Mouse (Mus musculus): Measurements from ENCODE around the gene Hyal2.

The Hyal2 gene

DNA sequence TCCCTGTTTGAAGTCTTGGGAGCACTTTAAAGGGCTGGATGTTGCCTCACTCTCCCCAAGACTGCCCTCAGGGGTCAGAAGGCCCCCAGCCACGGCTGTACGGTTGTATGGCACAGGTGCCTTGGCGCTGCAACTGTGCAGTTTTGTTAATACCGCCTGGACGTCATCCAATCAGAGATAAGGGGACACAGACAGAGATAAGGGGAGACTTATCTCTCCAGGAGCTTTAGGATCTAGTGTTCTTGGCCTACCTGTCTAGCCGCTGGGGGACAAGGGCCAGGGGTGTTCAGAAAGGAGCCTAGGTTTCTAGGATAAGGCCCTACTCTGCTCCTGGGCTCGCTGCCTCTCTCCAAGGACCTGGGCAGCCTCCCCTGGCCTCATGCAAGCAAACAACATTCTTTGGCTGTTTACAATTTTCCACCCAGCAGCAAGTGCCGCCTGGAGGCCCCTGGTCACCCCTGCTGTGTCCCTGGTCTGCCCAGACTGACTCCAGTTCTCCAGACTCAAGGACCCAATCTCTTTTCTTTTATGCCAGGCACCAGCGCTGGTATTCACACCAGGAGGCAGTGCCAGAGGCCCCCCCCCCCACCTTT, 40.0 kb downstream of the Hyal2 start:
- ATAC-seq (ENCODE audit: insufficient number of reproducible peaks, low FRiP score, low TSS enrichment): no peak

DNA sequence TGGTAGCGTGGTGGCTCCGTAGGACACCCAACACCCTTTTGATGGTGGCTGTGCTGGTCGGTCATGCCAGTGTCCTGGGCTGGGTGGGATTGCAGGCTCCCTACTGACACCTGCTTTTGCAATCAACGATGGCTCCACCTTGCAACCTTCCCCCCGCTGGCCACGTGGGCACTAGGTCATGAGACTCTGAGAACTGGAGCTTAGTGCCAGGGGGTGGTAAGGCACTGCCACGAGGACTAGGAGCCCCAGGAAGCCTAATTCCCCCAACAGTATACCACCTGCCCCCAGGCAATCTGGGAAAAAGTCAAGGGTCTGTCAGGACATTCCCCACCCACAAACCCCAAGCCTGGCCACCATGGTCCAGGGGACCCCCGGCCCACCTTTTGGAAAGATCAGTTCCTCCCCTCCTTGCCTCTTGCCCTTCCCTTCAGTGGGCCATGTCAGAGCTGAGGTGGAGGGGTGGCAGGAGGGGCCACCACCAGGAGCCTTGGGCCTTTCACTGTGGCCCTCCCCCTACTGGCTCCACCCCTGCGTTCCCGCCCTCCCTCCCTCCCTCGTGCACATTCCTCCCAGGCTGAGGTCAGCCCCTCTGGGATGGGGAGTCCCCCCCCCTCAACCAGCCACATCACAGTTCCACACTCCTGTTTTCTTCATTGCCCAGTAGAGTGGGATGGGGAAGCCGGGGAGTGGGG, 41.1 kb downstream of the Hyal2 start, which contains the start of gene Sema3b:
Gene Sema3b, minus strand, starts transcription at position 489 of the 692 bp plus-strand sequence.
- no peak for ATAC-seq (ENCODE audit: insufficient number of reproducible peaks, low FRiP score, low TSS enrichment)

DNA sequence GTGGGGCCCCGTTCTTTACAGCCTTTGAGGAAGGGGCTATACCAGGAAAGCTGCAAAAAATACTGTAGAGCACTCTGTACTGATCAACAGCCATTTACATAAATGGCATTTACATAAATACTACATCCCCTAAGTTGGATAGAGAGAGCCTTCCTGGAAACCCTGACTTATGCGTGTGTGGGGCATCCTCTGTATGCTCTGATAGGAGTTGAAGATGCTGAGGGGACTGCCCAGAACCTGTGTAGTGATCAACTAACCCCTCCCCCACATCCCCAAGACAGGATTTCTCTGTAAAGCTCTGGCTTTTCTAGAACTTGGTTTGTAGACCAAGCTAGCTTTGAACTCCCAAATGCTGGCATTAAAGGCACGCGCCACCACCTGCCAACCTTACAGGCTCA, 41.7 kb downstream of the Hyal2 start:
- ATAC-seq (ENCODE audit: insufficient number of reproducible peaks, low FRiP score, low TSS enrichment): no peak

DNA sequence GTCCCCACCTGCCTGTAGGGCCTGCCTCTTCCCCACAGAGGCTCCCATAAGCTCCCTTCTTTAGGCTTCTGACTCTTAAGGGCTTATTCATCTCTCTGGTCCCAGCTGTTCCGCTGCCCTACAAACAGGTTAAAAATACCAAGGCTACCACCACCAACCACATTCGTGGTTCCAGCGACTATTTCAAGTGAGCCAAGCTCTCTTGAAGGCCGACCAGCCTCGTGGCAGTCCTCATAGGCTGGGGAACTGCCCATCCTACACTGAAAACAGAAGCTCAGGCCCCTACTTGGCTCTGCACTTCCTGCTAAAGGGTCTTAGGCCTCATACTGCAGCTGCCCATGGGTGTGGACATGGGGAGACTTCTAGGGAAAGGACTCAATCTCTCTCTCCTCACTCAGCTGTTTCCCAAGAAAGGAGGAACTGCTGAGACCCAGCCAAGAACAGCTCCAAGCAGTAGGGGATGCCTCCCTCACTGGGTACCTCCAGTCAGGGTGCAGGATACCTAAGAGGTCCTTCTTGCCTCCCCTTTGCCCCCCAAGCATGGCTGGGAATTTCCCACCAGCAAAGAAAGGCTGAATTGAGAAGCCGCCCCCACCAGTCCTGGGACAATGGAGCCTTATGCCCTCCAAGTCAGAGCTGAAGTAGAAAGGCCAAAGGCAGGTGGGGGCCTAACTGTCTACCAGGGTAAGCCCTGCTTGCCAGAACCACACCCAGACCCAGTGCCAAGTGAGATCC, 43.9 kb downstream of the Hyal2 start:
- ATAC-seq (ENCODE audit: insufficient number of reproducible peaks, low FRiP score, low TSS enrichment): no peak; the same call in 1 of the 2 replicates

DNA sequence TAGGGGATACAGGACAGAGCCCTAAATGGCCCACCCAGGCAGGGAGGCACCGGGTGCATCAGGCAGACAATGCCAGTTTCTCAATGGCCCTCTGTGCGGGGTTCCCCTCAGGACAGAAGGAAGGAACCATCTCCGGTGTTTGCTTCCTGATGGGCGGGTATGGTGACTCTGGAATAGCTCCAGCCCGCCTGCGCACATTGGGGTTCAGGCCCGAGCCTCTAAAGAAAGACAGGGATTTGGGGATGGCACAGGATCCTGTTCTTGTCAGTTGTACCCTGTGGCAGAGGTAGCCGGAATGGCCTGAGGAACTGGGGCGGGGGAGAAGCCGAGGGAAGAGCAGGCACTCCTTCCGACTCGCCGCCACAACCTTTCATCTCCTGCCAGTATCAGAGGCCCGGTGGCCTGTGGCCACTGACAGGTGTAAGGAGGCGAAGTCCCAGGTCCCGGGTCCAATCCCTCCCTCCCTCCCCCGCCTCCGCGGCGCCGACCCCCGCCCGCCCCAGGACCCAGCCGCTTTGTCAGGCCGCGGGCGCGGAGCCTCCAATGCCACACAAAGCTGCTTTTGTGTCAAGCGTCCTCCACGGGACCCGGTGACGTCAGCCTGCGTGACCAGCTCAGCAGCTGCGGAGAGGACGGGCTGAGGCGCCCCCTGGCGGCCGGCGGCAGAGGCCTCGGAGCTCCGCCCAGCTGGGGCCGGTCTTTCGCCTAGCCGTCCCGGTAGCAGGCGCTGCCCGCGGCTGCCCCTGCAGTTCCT, 44.6 kb downstream of the Hyal2 start:
- ATAC-seq (ENCODE audit: insufficient number of reproducible peaks, low FRiP score, low TSS enrichment): peak; percentile 88

DNA sequence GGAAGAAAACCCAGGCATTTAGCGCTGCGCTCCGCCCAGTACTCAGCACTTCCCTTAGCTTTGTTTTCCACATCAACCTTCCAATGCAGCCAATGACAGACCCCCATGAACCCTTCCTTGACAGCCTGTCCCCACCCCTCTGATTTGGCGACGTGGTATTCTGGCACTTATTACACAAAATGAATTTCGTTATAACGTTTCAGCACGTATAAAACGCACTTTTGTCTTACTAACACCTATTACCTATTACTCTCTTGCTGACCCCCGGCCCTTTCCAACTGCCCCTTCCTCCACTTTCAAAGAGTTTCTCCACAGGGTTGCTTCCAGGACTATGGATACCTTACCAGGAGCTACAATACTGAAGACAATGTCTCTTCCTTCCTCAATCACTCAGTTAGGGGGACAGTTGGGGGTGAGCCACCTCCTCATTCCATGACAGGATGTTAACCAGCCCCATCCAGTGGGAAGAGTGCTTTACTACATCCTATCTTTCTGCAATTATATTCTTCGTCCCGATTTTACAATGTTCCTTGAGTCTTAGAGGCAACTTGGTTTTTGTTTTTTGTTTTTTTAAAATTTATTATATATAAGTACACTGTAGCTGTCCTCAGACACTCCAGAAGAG, 45.3 kb downstream of the Hyal2 start:
- ATAC-seq (ENCODE audit: insufficient number of reproducible peaks, low FRiP score, low TSS enrichment): no peak

DNA sequence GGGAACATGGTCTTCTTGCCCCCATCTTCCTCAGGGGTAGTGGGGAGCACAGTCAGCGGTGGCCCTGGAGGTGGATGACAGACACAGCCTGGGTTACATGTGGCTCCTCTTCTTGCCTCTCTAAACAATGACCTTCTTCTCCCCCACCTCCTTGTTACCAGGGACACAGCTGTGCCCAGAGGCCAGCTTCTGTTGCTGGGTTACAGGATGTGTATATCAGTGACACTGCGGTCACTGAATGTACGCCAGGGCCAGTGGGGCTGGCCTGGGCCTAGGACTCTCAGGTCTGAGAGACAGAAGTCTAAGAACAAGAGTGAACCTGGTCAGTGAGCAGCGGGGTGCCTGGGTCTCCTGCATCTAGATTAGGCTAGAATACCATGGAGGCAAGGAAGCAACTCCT, 47.3 kb downstream of the Hyal2 start:
- ATAC-seq (ENCODE audit: insufficient number of reproducible peaks, low FRiP score, low TSS enrichment): no peak

DNA sequence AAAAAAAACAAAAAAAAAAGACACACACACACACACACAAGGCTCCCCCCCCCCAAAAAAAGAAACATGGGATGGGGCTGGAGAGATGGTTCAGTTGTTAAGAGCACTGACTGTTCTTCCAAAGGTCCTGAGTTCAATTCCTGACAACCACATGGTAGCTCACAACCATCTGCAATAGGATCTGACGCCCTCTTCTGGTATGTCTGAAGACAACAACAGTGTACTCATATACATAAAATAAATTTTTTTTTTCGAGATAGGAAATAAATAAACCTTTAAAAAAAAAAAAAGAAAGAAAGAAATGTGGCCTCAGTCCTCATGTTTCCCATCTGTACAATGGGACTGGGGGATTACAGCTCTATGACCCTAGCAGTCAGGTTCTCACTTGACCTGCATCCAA, 49.7 kb downstream of the Hyal2 start:
- ATAC-seq (ENCODE audit: insufficient number of reproducible peaks, low FRiP score, low TSS enrichment): no peak

DNA sequence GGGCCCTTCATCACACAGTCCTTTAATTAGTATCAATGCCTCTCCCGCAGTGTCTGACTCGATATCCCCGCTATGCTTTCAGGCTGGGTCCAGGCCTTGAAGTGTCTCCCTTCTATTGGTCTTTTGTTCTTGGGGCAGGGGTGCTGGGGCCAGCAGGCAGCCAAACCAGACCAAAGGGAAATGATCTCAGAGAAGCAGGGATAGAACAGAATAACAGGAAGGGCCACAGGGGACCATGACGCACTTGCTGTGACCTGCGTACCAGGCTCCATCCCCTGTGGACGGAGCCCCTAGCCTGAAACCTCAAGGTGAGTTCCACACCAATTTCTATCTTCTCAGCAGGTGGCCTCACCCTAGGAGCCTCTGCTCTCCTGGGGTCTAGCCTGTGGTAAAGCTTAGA, 50.4 kb downstream of the Hyal2 start:
- no peak for ATAC-seq (ENCODE audit: insufficient number of reproducible peaks, low FRiP score, low TSS enrichment)

DNA sequence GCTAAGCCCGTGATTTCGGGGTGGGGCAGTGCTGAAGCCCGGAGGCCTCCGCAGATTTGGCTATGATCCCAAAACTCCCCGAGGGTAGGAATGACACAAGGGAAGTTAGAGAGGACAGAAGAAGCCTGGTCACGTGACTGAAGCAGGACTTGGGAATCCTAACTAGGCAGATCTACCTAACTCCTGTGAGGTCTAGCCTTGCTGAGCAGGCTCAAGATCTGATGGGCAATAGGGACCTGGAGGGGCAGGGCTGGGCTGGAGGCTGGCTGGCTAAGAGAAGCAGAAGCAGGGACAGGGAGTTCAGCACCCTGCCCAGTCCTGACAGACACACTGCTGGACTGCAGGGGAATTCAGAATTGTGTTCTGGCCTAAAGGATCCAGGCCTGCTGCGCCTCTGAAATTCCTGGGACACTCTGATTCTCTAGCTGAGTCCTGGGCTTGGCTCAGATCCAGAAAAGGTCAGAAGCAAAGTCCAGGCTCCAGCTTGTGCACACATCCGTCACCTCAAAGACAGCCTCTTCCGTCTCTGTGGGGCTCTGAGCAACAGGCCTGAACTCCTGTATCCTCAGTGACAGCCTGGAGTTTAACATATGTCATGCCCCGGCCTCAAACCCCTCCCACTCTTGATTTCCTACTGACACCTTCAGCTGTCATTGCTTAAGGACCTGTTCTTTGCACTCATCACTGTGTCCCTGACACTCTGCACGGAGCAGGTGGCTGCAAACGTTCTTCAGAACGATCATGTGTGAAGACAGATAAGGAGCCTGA, 51.2 kb downstream of the Hyal2 start:
- no peak; the same call in 1 of the 2 replicates for ATAC-seq (ENCODE audit: insufficient number of reproducible peaks, low FRiP score, low TSS enrichment)

DNA sequence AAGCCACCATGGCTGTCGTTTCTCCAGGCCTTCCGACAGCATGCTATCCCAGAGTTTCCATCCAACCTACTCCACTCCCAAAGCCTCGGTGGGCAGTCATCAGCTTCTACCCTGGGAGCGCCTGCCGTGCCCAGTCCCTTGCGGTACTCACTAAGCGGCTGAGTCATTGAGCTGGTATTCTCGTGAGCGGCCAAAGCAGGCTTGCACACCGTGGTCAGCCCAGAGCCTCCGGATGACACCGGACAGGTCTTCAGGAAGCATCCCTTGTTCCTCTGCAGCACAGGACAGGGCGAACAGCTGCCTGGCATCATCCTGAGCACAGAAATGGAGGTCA, 51.8 kb downstream of the Hyal2 start:
- no peak for ATAC-seq (ENCODE audit: insufficient number of reproducible peaks, low FRiP score, low TSS enrichment)

DNA sequence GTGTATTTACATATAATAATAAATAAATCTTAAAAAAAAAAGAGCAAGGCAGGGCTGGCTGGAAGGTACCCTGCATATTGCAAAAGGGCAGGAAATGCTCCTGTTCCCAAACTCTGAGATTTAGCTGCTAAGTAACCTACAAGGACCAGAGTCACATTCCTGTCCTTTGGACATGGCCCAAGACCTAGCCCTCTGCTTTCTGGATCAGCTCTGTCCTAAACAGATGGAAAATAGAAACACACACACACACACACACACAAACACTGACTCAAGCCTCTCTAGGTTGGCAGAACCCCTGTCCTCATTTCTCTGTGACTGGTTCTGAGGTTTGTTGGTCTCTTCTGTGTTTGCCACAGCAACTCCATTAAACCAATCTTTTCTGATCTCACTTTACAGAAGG, 53.2 kb downstream of the Hyal2 start:
- no peak for ATAC-seq (ENCODE audit: insufficient number of reproducible peaks, low FRiP score, low TSS enrichment)
